Mouse (Mus musculus) hindbrain, embryonic 12.5 days (tissue): Measurements from ENCODE around the gene Slc9a1. TPM values are rescaled to one million over a fixed set of nuclear protein-coding genes. Genes with fewer than 3 reads are reported as not detected.

Experiments used
- ATAC-seq: fragments of 200-750 bp; cut with Nextera tagmentation; 2 replicates; pipeline ENCODE4 v1.8.0; 2017; ENCODE audit warnings: moderate TSS enrichment; ENCODE audit not compliant: low FRiP score
- H3K27ac ChIP-seq: fragments of 300-500 bp; sonication (generic); 2 replicates; pipeline ENCODE4 v1.5.1; 2016; ENCODE audit warnings: mild to moderate bottlenecking
- H3K27me3 ChIP-seq: fragments of 300-500 bp; sonication (generic); 2 replicates; pipeline ENCODE4 v1.6.1; 2016; ENCODE audit warnings: mild to moderate bottlenecking
- H3K36me3 ChIP-seq: fragments of 300-500 bp; sonication (generic); 2 replicates; pipeline ENCODE4 v1.6.1; 2016; ENCODE audit warnings: mild to moderate bottlenecking
- H3K4me1 ChIP-seq: fragments of 300-500 bp; sonication (generic); 2 replicates; pipeline ENCODE4 v1.6.1; 2016
- H3K4me2 ChIP-seq: fragments of 300-500 bp; sonication (generic); replicated peaks from 2 replicates; pipeline ENCODE4 v1.6.1; 2016; ENCODE audit warnings: mild to moderate bottlenecking
- H3K4me3 ChIP-seq: fragments of 300-500 bp; sonication (generic); 2 replicates; pipeline ENCODE4 v1.5.1; 2016; ENCODE audit warnings: mild to moderate bottlenecking
- H3K9ac ChIP-seq: fragments of 300-500 bp; sonication (generic); 2 replicates; pipeline ENCODE4 v1.6.1; 2016; ENCODE audit warnings: mild to moderate bottlenecking, moderate library complexity
- H3K9me3 ChIP-seq: fragments of 300-500 bp; sonication (generic); replicated peaks from 2 replicates; pipeline ENCODE4 v1.6.1; 2016; ENCODE audit warnings: mild to moderate bottlenecking
- WGBS: fragments of 180-500 bp; shearing (Covaris S2); methylation state at CpG from one replicate; pipeline ENCODE4 v1.1.7; 2016; 5-methylcytosine and 5-hydroxymethylcytosine counted together
- polyA plus RNA-seq: library from polyadenylated mRNA; unstranded; fragments of >200 nt; fragmentation: Nextera tagmentation; extraction: Ambion mirVana; gene quantifications from 2 replicates; pipeline ENCODE4 v1.2.1, GENCODE M21; 2016

Gene Slc9a1
- polyA plus RNA-seq, 1 experiment from 2014 or later: 9.5 TPM

GRCm38 (mm10) chr4:133431508-133431907 is 62.0 kb downstream of the Slc9a1 start:
- 51% methylated on average over 6 of the region's 6 CpGs for WGBS

GRCm38 (mm10) chr4:133432560-133433171 is 63.2 kb downstream of the Slc9a1 start:
- Histone ChIP-seq H3K27me3 (no peaks in the 10 kb centered on the region), H3K4me2 (peak overlapping the region; percentile 39), H3K36me3 (no peaks in the 10 kb centered on the region), H3K9me3 (no peaks in the 10 kb centered on the region), H3K4me1 (peaks cover 12% of the 10 kb centered on the region), H3K27ac (peak overlapping the region; percentile 52), H3K4me3 (0 out of 2 replicates have a peak overlapping the region, but pooled peaks have one; percentile 3), H3K9ac (no peak overlapping the region)
- peak; percentile 58 for ATAC-seq
- 17% methylated on average over 17 of the region's 17 CpGs for WGBS

More at GRCm38 (mm10) chr4:133431508-133431907, 62.0 kb downstream of the Slc9a1 start:
- H3K27ac ChIP-seq: no peak overlapping the region
- no peak overlapping the region for H3K4me2 ChIP-seq
- no peaks in the 10 kb centered on the region for H3K36me3 ChIP-seq
- H3K9ac ChIP-seq: no peak overlapping the region
- no peaks in the 10 kb centered on the region for H3K9me3 ChIP-seq
- no peaks in the 10 kb centered on the region for H3K27me3 ChIP-seq
- no peak for ATAC-seq
- no peak overlapping the region for H3K4me3 ChIP-seq
- peaks cover 14% of the 10 kb centered on the region for H3K4me1 ChIP-seq

- H3K4me2 ChIP-seq: no peak overlapping the region
- no peak for ATAC-seq
- H3K4me1 ChIP-seq: peaks cover 30% of the 10 kb centered on the region
- H3K9ac ChIP-seq: no peak overlapping the region
- no peaks in the 10 kb centered on the region for H3K9me3 ChIP-seq
- no peaks in the 10 kb centered on the region for H3K36me3 ChIP-seq
- H3K27me3 ChIP-seq: no peaks in the 10 kb centered on the region
- H3K27ac ChIP-seq: no peak overlapping the region
- 93% methylated on average over 11 of the region's 11 CpGs for WGBS
- no peak overlapping the region for H3K4me3 ChIP-seq
Measured at GRCm38 (mm10) chr4:133435921-133436320, 66.4 kb downstream of the Slc9a1 start.

- ATAC-seq: peak; percentile 91
- Histone ChIP-seq H3K27me3 (no peaks in the 10 kb centered on the region), H3K4me1 (peaks cover 21% of the 10 kb centered on the region), H3K36me3 (no peaks in the 10 kb centered on the region), H3K9ac (peak overlapping the region; percentile 41; the same call in 1 of the 2 replicates), H3K9me3 (no peaks in the 10 kb centered on the region), H3K4me3 (peak overlapping the region; percentile 7; the same call in 1 of the 2 replicates), H3K4me2 (peak overlapping the region; percentile 48), H3K27ac (peak overlapping the region; percentile 89)
- WGBS: 10% methylated on average over 17 of the region's 17 CpGs
Measured at GRCm38 (mm10) chr4:133439460-133440376, 70.2 kb downstream of the Slc9a1 start.

GRCm38 (mm10) chr4:133440377-133440795 is 70.9 kb downstream of the Slc9a1 start:
- Histone ChIP-seq H3K4me3 (peak overlapping the region; percentile 7; the same call in 1 of the 2 replicates), H3K27me3 (no peaks in the 10 kb centered on the region), H3K9me3 (no peaks in the 10 kb centered on the region), H3K27ac (peak overlapping the region; percentile 89), H3K36me3 (no peaks in the 10 kb centered on the region), H3K9ac (peak overlapping the region; percentile 41; the same call in 1 of the 2 replicates), H3K4me2 (peak overlapping the region; percentile 48), H3K4me1 (peaks cover 21% of the 10 kb centered on the region)
- ATAC-seq: peak; percentile 88
- 8% methylated on average over 6 of the region's 6 CpGs for WGBS

- Histone ChIP-seq H3K9ac (no peak overlapping the region), H3K4me1 (peaks cover 21% of the 10 kb centered on the region), H3K4me3 (no peak overlapping the region), H3K9me3 (no peaks in the 10 kb centered on the region), H3K27me3 (no peaks in the 10 kb centered on the region), H3K36me3 (no peaks in the 10 kb centered on the region), H3K4me2 (no peak overlapping the region), H3K27ac (no peak overlapping the region)
- WGBS: 45% methylated on average over 3 of the region's 3 CpGs
- no peak for ATAC-seq
Measured at GRCm38 (mm10) chr4:133442194-133442593, 72.7 kb downstream of the Slc9a1 start.

GRCm38 (mm10) chr4:133443085-133443484 is 73.6 kb downstream of the Slc9a1 start:
- ATAC-seq: no peak
- no peaks in the 10 kb centered on the region for H3K36me3 ChIP-seq
- no peak overlapping the region for H3K4me3 ChIP-seq
- H3K4me1 ChIP-seq: peaks cover 21% of the 10 kb centered on the region
- no peaks in the 10 kb centered on the region for H3K27me3 ChIP-seq
- H3K9ac ChIP-seq: no peak overlapping the region
- 44% methylated on average over 5 of the region's 5 CpGs for WGBS
- peak overlapping the region; percentile 55; the same call in 1 of the 2 replicates for H3K27ac ChIP-seq
- H3K9me3 ChIP-seq: no peaks in the 10 kb centered on the region
- H3K4me2 ChIP-seq: no peak overlapping the region

- no peak overlapping the region for H3K9ac ChIP-seq
- no peaks in the 10 kb centered on the region for H3K36me3 ChIP-seq
- H3K9me3 ChIP-seq: no peaks in the 10 kb centered on the region
- no peaks in the 10 kb centered on the region for H3K27me3 ChIP-seq
- H3K4me2 ChIP-seq: no peak overlapping the region
- no peak overlapping the region for H3K27ac ChIP-seq
- no peak overlapping the region for H3K4me3 ChIP-seq
- 89% methylated on average over 5 of the region's 5 CpGs for WGBS
- ATAC-seq: no peak
- peaks cover 11% of the 10 kb centered on the region for H3K4me1 ChIP-seq
Measured at GRCm38 (mm10) chr4:133445727-133446126, 76.2 kb downstream of the Slc9a1 start.

GRCm38 (mm10) chr4:133447366-133447765 is 77.9 kb downstream of the Slc9a1 start:
- Histone ChIP-seq H3K9me3 (no peaks in the 10 kb centered on the region), H3K27ac (no peak overlapping the region), H3K9ac (no peak overlapping the region), H3K4me1 (peaks cover 7% of the 10 kb centered on the region; the same call in 1 of the 2 replicates), H3K4me2 (no peak overlapping the region), H3K27me3 (no peaks in the 10 kb centered on the region), H3K4me3 (no peak overlapping the region), H3K36me3 (no peaks in the 10 kb centered on the region)
- ATAC-seq: no peak
- WGBS: 59% methylated on average over 5 of the region's 5 CpGs

- Histone ChIP-seq H3K4me2 (no peak overlapping the region), H3K27ac (no peak overlapping the region), H3K4me1 (peaks cover 7% of the 10 kb centered on the region; the same call in 1 of the 2 replicates), H3K27me3 (no peaks in the 10 kb centered on the region), H3K4me3 (no peak overlapping the region), H3K9me3 (no peaks in the 10 kb centered on the region), H3K9ac (no peak overlapping the region), H3K36me3 (no peaks in the 10 kb centered on the region)
- no peak for ATAC-seq
- WGBS: 75% methylated on average over 11 of the region's 11 CpGs
Measured at GRCm38 (mm10) chr4:133447967-133448366, 78.5 kb downstream of the Slc9a1 start.

GRCm38 (mm10) chr4:133448708-133449388 is 79.3 kb downstream of the Slc9a1 start:
- WGBS: 74% methylated on average over 8 of the region's 8 CpGs
- no peak overlapping the region for H3K9ac ChIP-seq
- H3K27me3 ChIP-seq: no peaks in the 10 kb centered on the region
- no peak for ATAC-seq
- H3K27ac ChIP-seq: no peak overlapping the region; the same call in 1 of the 2 replicates
- H3K4me1 ChIP-seq: peaks cover 7% of the 10 kb centered on the region; the same call in 1 of the 2 replicates
- H3K36me3 ChIP-seq: no peaks in the 10 kb centered on the region
- H3K9me3 ChIP-seq: no peaks in the 10 kb centered on the region
- H3K4me3 ChIP-seq: no peak overlapping the region
- no peak overlapping the region for H3K4me2 ChIP-seq

- Histone ChIP-seq H3K27me3 (no peaks in the 10 kb centered on the region), H3K27ac (no peak overlapping the region), H3K4me2 (peak overlapping the region; percentile 17; the same call in 1 of the 2 replicates), H3K9ac (no peak overlapping the region), H3K9me3 (no peaks in the 10 kb centered on the region), H3K4me1 (peaks cover 7% of the 10 kb centered on the region; the same call in 1 of the 2 replicates), H3K36me3 (no peaks in the 10 kb centered on the region), H3K4me3 (no peak overlapping the region)
- no peak for ATAC-seq
- WGBS: 17% methylated on average over 13 of the region's 13 CpGs
Measured at GRCm38 (mm10) chr4:133449726-133450125, 80.2 kb downstream of the Slc9a1 start.
